Mouse (Mus musculus) C2C12 (cell line): ENCODE results near the gene Ckap4. TPM values are rescaled to one million over a fixed set of nuclear protein-coding genes. Genes with fewer than 3 reads are reported as not detected.

Experiments used
- H3K27me3 ChIP-seq: one replicate; pipeline ENCODE4 v1.6.1; 2011; ENCODE audit not compliant: control insufficient read depth, insufficient read depth, insufficient read length
- H3K36me3 ChIP-seq: one replicate; pipeline ENCODE4 v1.6.1; 2011; ENCODE audit not compliant: control insufficient read depth, insufficient read depth
- H3K4me3 ChIP-seq: one replicate; pipeline ENCODE4 v1.5.1; 2011; ENCODE audit warnings: mild to moderate bottlenecking, control low read depth; ENCODE audit not compliant: poor library complexity, insufficient read depth, severe bottlenecking
- H3K79me2 ChIP-seq: one replicate; pipeline ENCODE4 v1.6.1; 2011; ENCODE audit not compliant: control insufficient read depth, insufficient read depth
- H3K79me3 ChIP-seq: one replicate; pipeline ENCODE4 v1.6.1; 2011; ENCODE audit warnings: low read depth, control low read depth
- H3ac ChIP-seq: one replicate; pipeline ENCODE3; 2011; ENCODE audit warnings: low read depth; ENCODE audit not compliant: control insufficient read depth, insufficient read length
- CEBPB ChIP-seq: IDR thresholded peaks from one replicate; pipeline ENCODE4 v1.6.1; 2011; ENCODE audit warnings: low read depth, mild to moderate bottlenecking, control low read depth, moderate library complexity
- CTCF ChIP-seq: IDR thresholded peaks from one replicate; pipeline ENCODE4 v1.5.1; 2011; ENCODE audit not compliant: control insufficient read depth, insufficient read depth, insufficient read length
- FOSL1 ChIP-seq: IDR thresholded peaks from one replicate; pipeline ENCODE4 v1.8.0; 2011; ENCODE audit warnings: mild to moderate bottlenecking, low read length; ENCODE audit not compliant: poor library complexity, insufficient read depth, severe bottlenecking
- MAX ChIP-seq: IDR thresholded peaks from one replicate; pipeline ENCODE4 v1.6.1; 2011; ENCODE audit warnings: mild to moderate bottlenecking, control low read depth
- MYOD1 ChIP-seq: IDR thresholded peaks from one replicate; pipeline ENCODE4 v1.6.1; 2011; ENCODE audit warnings: low read depth; ENCODE audit not compliant: control insufficient read depth, insufficient read length
- MYOG ChIP-seq: IDR thresholded peaks from one replicate; pipeline ENCODE4 v1.6.1; 2011; ENCODE audit not compliant: control insufficient read depth, insufficient read length; ENCODE audit errors: extremely low read depth
- USF1 ChIP-seq: IDR thresholded peaks from one replicate; pipeline ENCODE4 v1.6.1; 2011; ENCODE audit warnings: low read depth, mild to moderate bottlenecking, control low read depth, moderate library complexity
- polyA plus RNA-seq: library from polyadenylated mRNA; unstranded; fragments of >200 nt; fragmentation: generic; extraction: Trizol; gene quantifications from one replicate; pipeline ENCODE4 v1.2.1, GENCODE M21; 2012; ENCODE audit warnings: missing spikeins

Gene Ckap4
- polyA plus RNA-seq, 1 experiment = 106 TPM

DNA sequence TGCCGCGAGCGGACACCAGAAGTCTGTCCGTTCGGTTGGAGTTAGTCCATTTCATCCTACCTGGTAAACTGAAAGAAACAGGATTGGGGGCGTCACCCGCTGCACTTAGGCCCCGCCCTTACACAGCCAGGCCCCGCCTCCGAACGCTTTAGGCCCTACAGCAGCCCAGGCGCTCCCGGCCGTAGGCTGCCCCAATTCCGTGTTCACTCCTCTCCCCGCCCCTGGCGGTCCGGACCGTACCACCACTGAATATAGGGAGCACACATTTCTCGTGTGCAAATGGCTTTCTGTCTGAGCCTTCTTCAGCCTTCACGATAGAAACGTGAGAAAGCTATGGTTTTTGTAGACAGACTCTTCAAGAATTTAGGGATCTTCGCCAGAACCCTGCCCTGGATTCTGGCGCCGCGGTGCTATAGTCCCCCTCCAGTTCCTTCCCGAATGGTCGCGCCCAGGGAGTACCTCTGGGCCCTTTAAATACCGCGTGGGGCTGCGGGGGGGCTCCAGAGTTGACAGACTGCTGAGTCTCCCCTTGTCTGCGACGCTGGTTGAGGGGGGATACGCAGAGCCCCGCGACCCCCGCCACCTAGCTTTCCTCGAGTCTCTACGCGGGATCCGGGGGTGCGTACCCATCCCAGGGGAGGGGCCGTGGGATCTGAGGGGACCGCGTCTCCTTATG lies 42.7 kb upstream of the Ckap4 start, which contains the start of gene Tcp11l2:
TSS of gene Tcp11l2 (plus strand) at position 232 of the 676 bp plus-strand sequence.
- Histone ChIP-seq H3ac (peak within 1 kb of the TSS; percentile 58), H3K79me2 (no peaks in the 10 kb centered on the region), H3K36me3 (no peaks in the 10 kb centered on the region), H3K79me3 (no peaks in the 10 kb centered on the region), H3K4me3 (peak within 1 kb of the TSS; percentile 81), H3K27me3 (no peaks in the 10 kb centered on the region)
- TF ChIP-seq MAX (peak; percentile 4), MYOD1 (no peak), CTCF (no peak), USF1 (no peak), FOSL1 (no peak), MYOG (no peak)

GRCm38 (mm10) chr10:84576029-84576394 lies 42.1 kb upstream of the Ckap4 start:
- Histone ChIP-seq H3K27me3 (no peaks in the 10 kb centered on the region), H3ac (no peak overlapping the region), H3K36me3 (no peaks in the 10 kb centered on the region), H3K79me2 (no peaks in the 10 kb centered on the region), H3K79me3 (no peaks in the 10 kb centered on the region), H3K4me3 (peak overlapping the region; percentile 56)
- TF ChIP-seq MYOG (no peak), USF1 (peak; percentile 53), MAX (peak; percentile 98)

GRCm38 (mm10) chr10:84573671-84574420 lies 40.0 kb upstream of the Ckap4 start:
- no peaks in the 10 kb centered on the region for H3K36me3 ChIP-seq
- no peak overlapping the region for H3ac ChIP-seq
- H3K27me3 ChIP-seq = no peaks in the 10 kb centered on the region
- no peaks in the 10 kb centered on the region for H3K79me2 ChIP-seq
- H3K4me3 ChIP-seq = no peak overlapping the region
- TF ChIP-seq CTCF = no peak
- no peak for TF ChIP-seq CEBPB
- TF ChIP-seq MAX = no peak
- TF ChIP-seq MYOD1 = no peak
- TF ChIP-seq USF1 = no peak
- TF ChIP-seq FOSL1 = no peak
- TF ChIP-seq MYOG = no peak
- H3K79me3 ChIP-seq = no peaks in the 10 kb centered on the region

- Histone ChIP-seq H3K4me3 (no peak overlapping the region), H3K79me2 (no peaks in the 10 kb centered on the region), H3K36me3 (no peaks in the 10 kb centered on the region), H3K27me3 (no peaks in the 10 kb centered on the region), H3K79me3 (no peaks in the 10 kb centered on the region), H3ac (no peak overlapping the region)
- TF ChIP-seq CEBPB (no peak), MYOD1 (no peak), MAX (peak; percentile 73), FOSL1 (no peak), MYOG (no peak), USF1 (no peak), CTCF (no peak)
Measured at GRCm38 (mm10) chr10:84571052-84571639, 37.3 kb upstream of the Ckap4 start.

GRCm38 (mm10) chr10:84564427-84564826 lies 30.6 kb upstream of the Ckap4 start:
- no peak overlapping the region for H3K4me3 ChIP-seq
- no peaks in the 10 kb centered on the region for H3K79me3 ChIP-seq
- H3ac ChIP-seq = no peak overlapping the region
- no peaks in the 10 kb centered on the region for H3K36me3 ChIP-seq
- no peak for TF ChIP-seq MAX
- no peak for TF ChIP-seq USF1
- no peak for TF ChIP-seq MYOD1
- no peak for TF ChIP-seq CTCF
- TF ChIP-seq MYOG = no peak
- TF ChIP-seq CEBPB = no peak
- TF ChIP-seq FOSL1 = no peak
- H3K27me3 ChIP-seq = peaks cover 32% of the 10 kb centered on the region
- no peaks in the 10 kb centered on the region for H3K79me2 ChIP-seq
